Mouse (Mus musculus): ENCODE measurements around the gene Ccdc146. TPM values are rescaled to one million over a fixed set of nuclear protein-coding genes. Genes with fewer than 3 reads are reported as not detected.

The Ccdc146 gene
- polyA plus RNA-seq, 1 experiment from 2014 or later: 0.45 TPM

- no peaks in the 10 kb centered on the region for H3K4me1 ChIP-seq (ENCODE audit: control insufficient read depth, insufficient read depth, low read length)
- ATAC-seq (replicated peaks; ENCODE audit: insufficient number of reproducible peaks, low FRiP score, low TSS enrichment, low read depth) (no peak), DNase-seq (ENCODE audit: low spot score) (peak; percentile 28)
- H3K9me3 ChIP-seq (replicated peaks; ENCODE audit: control insufficient read depth, low read length): no peaks in the 10 kb centered on the region
- H3K27ac ChIP-seq (replicated peaks; ENCODE audit: low read depth, low read length): no peak overlapping the region
- no peak overlapping the region for H3K4me3 ChIP-seq (ENCODE audit: low read depth, low read length)
- no peaks in the 10 kb centered on the region for H3K27me3 ChIP-seq (ENCODE audit: control insufficient read depth, insufficient read depth, low read length)
- 51% methylated on average over 7 of the region's 7 CpGs for WGBS
- no peak overlapping the region for H3K4me2 ChIP-seq (ENCODE audit: low read depth, low read length)
- no peak overlapping the region for H3K9ac ChIP-seq (replicated peaks; ENCODE audit: low read length)
- H3K36me3 ChIP-seq (replicated peaks; ENCODE audit: control insufficient read depth, insufficient read depth, low read depth, low read length): no peaks in the 10 kb centered on the region
Measured at GRCm38 (mm10) chr5:21395205-21395840, 29.2 kb downstream of the Ccdc146 start.

DNA sequence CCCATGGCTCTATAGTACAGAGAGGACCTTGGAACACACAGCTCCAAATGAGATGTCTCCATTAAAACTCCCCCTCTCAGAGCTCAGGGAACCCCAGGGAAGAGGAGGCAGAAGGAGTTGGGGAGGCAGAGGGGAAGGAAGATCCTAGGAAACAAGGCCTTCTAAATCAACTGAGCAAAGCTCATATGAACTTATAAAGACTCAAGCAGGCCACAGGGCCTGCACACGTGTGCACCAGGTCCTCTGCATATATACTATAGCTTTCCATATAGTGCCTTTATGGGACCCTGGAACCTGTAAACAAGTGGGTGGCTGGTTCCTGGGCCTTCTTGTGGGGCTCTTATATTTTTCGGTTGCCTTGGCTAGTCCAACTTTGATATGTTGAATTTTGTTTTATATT is 29.9 kb downstream of the Ccdc146 start:
- H3K4me1 ChIP-seq (ENCODE audit: control insufficient read depth, insufficient read depth, low read length): no peaks in the 10 kb centered on the region
- no peaks in the 10 kb centered on the region for H3K9me3 ChIP-seq (replicated peaks; ENCODE audit: control insufficient read depth, low read length)
- no peaks in the 10 kb centered on the region for H3K27me3 ChIP-seq (ENCODE audit: control insufficient read depth, insufficient read depth, low read length)
- no peak overlapping the region for H3K4me2 ChIP-seq (ENCODE audit: low read depth, low read length)
- no peak for DNase-seq (ENCODE audit: low spot score)
- no peak overlapping the region for H3K4me3 ChIP-seq (ENCODE audit: low read depth, low read length)
- no peaks in the 10 kb centered on the region for H3K36me3 ChIP-seq (replicated peaks; ENCODE audit: control insufficient read depth, insufficient read depth, low read depth, low read length)
- no peak overlapping the region for H3K9ac ChIP-seq (replicated peaks; ENCODE audit: low read length)
- 78% methylated on average over 2 of the region's 2 CpGs for WGBS
- H3K27ac ChIP-seq (replicated peaks; ENCODE audit: low read depth, low read length): no peak overlapping the region
- no peak for ATAC-seq (replicated peaks; ENCODE audit: insufficient number of reproducible peaks, low FRiP score, low TSS enrichment, low read depth)

GRCm38 (mm10) chr5:21391616-21392384 is 32.7 kb downstream of the Ccdc146 start:
- Histone ChIP-seq H3K9ac (replicated peaks; ENCODE audit: low read length) (no peak overlapping the region), H3K4me1 (ENCODE audit: control insufficient read depth, insufficient read depth, low read length) (no peaks in the 10 kb centered on the region), H3K36me3 (replicated peaks; ENCODE audit: control insufficient read depth, insufficient read depth, low read depth, low read length) (no peaks in the 10 kb centered on the region), H3K9me3 (replicated peaks; ENCODE audit: control insufficient read depth, low read length) (no peaks in the 10 kb centered on the region), H3K27ac (replicated peaks; ENCODE audit: low read depth, low read length) (no peak overlapping the region), H3K4me2 (ENCODE audit: low read depth, low read length) (no peak overlapping the region), H3K27me3 (ENCODE audit: control insufficient read depth, insufficient read depth, low read length) (no peaks in the 10 kb centered on the region), H3K4me3 (ENCODE audit: low read depth, low read length) (no peak overlapping the region)
- ATAC-seq (replicated peaks; ENCODE audit: insufficient number of reproducible peaks, low FRiP score, low TSS enrichment, low read depth) (no peak), DNase-seq (ENCODE audit: low spot score) (no peak)
- 65% methylated on average over 12 of the region's 13 CpGs for WGBS

- no peaks in the 10 kb centered on the region for H3K36me3 ChIP-seq (replicated peaks; ENCODE audit: control insufficient read depth, insufficient read depth, low read depth, low read length)
Measured at GRCm38 (mm10) chr5:21388855-21389254, 35.6 kb downstream of the Ccdc146 start.

DNA sequence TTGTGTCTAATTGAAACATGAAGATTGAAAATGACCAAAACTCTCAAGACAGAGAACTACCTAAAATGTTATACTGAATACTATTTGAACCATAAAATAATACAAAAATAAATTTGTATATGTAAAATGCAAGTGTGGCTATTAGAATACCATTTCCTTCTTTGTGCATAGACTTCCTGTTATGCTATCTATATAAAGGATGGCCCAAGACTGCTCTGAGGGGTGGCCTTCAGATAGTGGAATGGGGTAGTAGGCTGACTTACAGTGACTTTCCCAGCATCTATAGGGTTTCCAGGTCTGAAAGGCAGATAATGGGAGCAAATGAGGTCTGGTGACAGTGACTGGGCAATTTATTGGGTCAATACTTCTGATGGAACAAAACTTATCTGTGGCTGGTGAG is 37.1 kb downstream of the Ccdc146 start:
- Histone ChIP-seq H3K27ac (replicated peaks; ENCODE audit: low read depth, low read length) (no peak overlapping the region), H3K9ac (replicated peaks; ENCODE audit: low read length) (no peak overlapping the region), H3K27me3 (ENCODE audit: control insufficient read depth, insufficient read depth, low read length) (no peaks in the 10 kb centered on the region), H3K9me3 (replicated peaks; ENCODE audit: control insufficient read depth, low read length) (no peaks in the 10 kb centered on the region), H3K4me1 (ENCODE audit: control insufficient read depth, insufficient read depth, low read length) (no peaks in the 10 kb centered on the region), H3K4me3 (ENCODE audit: low read depth, low read length) (no peak overlapping the region), H3K4me2 (ENCODE audit: low read depth, low read length) (no peak overlapping the region), H3K36me3 (replicated peaks; ENCODE audit: control insufficient read depth, insufficient read depth, low read depth, low read length) (no peaks in the 10 kb centered on the region)
- DNase-seq (ENCODE audit: low spot score) (no peak), ATAC-seq (replicated peaks; ENCODE audit: insufficient number of reproducible peaks, low FRiP score, low TSS enrichment, low read depth) (no peak)

More at GRCm38 (mm10) chr5:21388855-21389254, 35.6 kb downstream of the Ccdc146 start:
- H3K27ac ChIP-seq (replicated peaks; ENCODE audit: low read depth, low read length): no peak overlapping the region
- DNase-seq (ENCODE audit: low spot score): no peak
- no peaks in the 10 kb centered on the region for H3K27me3 ChIP-seq (ENCODE audit: control insufficient read depth, insufficient read depth, low read length)
- ATAC-seq (replicated peaks; ENCODE audit: insufficient number of reproducible peaks, low FRiP score, low TSS enrichment, low read depth): no peak
- H3K4me3 ChIP-seq (ENCODE audit: low read depth, low read length): no peak overlapping the region
- no peaks in the 10 kb centered on the region for H3K9me3 ChIP-seq (replicated peaks; ENCODE audit: control insufficient read depth, low read length)
- H3K9ac ChIP-seq (replicated peaks; ENCODE audit: low read length): no peak overlapping the region
- H3K4me1 ChIP-seq (ENCODE audit: control insufficient read depth, insufficient read depth, low read length): no peaks in the 10 kb centered on the region
- 69% methylated on average over 4 of the region's 4 CpGs for WGBS
- no peak overlapping the region for H3K4me2 ChIP-seq (ENCODE audit: low read depth, low read length)

GRCm38 (mm10) chr5:21386432-21386831 is 38.0 kb downstream of the Ccdc146 start:
- no peaks in the 10 kb centered on the region for H3K27me3 ChIP-seq (ENCODE audit: control insufficient read depth, insufficient read depth, low read length)
- no peak overlapping the region for H3K9ac ChIP-seq (replicated peaks; ENCODE audit: low read length)
- H3K4me2 ChIP-seq (ENCODE audit: low read depth, low read length): no peak overlapping the region
- H3K36me3 ChIP-seq (replicated peaks; ENCODE audit: control insufficient read depth, insufficient read depth, low read depth, low read length): no peaks in the 10 kb centered on the region
- H3K4me1 ChIP-seq (ENCODE audit: control insufficient read depth, insufficient read depth, low read length): no peaks in the 10 kb centered on the region
- no peak overlapping the region for H3K27ac ChIP-seq (replicated peaks; ENCODE audit: low read depth, low read length)
- 87% methylated on average over 4 of the region's 4 CpGs for WGBS
- no peak for ATAC-seq (replicated peaks; ENCODE audit: insufficient number of reproducible peaks, low FRiP score, low TSS enrichment, low read depth)
- DNase-seq (ENCODE audit: low spot score): no peak
- no peaks in the 10 kb centered on the region for H3K9me3 ChIP-seq (replicated peaks; ENCODE audit: control insufficient read depth, low read length)
- no peak overlapping the region for H3K4me3 ChIP-seq (ENCODE audit: low read depth, low read length)

DNA sequence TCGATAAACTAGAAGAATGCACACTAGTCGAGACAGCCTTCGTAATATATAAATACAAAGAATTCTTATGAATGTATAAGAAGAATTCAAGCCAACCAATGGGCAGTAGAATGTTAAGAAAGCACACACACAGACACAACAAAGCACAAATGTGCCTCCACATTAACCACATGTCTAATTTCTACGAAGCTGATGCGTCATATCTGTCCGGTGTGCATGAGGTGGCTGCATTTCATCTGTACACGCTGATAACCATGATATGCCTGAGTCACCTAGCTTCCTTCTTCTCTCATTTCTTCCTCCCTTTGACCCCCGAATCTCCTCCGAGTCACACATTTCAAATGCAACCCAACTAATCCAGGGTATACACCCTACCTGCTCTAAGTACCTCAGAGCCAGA is 39.5 kb downstream of the Ccdc146 start:
- Histone ChIP-seq H3K4me3 (ENCODE audit: low read depth, low read length) (no peak overlapping the region), H3K27ac (replicated peaks; ENCODE audit: low read depth, low read length) (no peak overlapping the region), H3K9ac (replicated peaks; ENCODE audit: low read length) (no peak overlapping the region), H3K36me3 (replicated peaks; ENCODE audit: control insufficient read depth, insufficient read depth, low read depth, low read length) (no peaks in the 10 kb centered on the region), H3K27me3 (ENCODE audit: control insufficient read depth, insufficient read depth, low read length) (no peaks in the 10 kb centered on the region), H3K4me2 (ENCODE audit: low read depth, low read length) (no peak overlapping the region), H3K4me1 (ENCODE audit: control insufficient read depth, insufficient read depth, low read length) (no peaks in the 10 kb centered on the region), H3K9me3 (replicated peaks; ENCODE audit: control insufficient read depth, low read length) (no peaks in the 10 kb centered on the region)
- 95% methylated on average over 9 of the region's 9 CpGs for WGBS
- ATAC-seq (replicated peaks; ENCODE audit: insufficient number of reproducible peaks, low FRiP score, low TSS enrichment, low read depth) (no peak), DNase-seq (ENCODE audit: low spot score) (no peak)

DNA sequence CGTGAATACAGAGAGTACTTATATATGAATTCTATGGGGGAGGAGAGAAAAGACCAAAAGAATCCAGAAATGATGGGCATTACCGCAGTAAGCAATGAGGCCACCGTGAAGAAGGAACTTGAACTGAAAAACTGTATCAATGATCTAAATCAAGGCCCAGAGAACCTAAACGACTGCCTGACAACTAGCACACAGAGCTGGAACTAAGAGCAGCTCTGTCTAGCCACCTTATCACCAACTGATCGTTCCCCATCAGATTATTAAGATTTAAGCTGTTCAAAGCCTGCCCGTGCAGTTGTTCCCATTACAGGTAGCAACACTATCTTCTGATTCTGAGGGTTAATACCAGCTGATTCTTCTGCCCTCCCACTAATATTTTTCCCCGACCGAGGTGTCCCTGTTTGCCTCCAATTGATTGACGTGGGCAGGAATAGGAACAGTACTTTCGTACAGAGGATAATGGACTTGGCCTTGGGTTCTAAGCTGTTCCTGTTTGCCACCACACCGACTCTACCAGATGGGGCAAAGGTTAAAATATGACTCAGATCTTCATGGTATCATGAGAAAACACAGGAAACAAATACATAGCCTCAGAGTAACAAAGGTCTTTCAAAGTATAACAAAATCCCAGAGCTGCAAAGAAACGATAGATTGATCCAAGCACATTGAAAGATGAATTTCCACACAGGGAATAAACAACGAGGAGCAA is 40.1 kb downstream of the Ccdc146 start:
- Histone ChIP-seq H3K27ac (replicated peaks; ENCODE audit: low read depth, low read length) (no peak overlapping the region), H3K9ac (replicated peaks; ENCODE audit: low read length) (no peak overlapping the region), H3K9me3 (replicated peaks; ENCODE audit: control insufficient read depth, low read length) (no peaks in the 10 kb centered on the region), H3K4me3 (ENCODE audit: low read depth, low read length) (no peak overlapping the region), H3K4me1 (ENCODE audit: control insufficient read depth, insufficient read depth, low read length) (no peaks in the 10 kb centered on the region), H3K27me3 (ENCODE audit: control insufficient read depth, insufficient read depth, low read length) (no peaks in the 10 kb centered on the region), H3K4me2 (ENCODE audit: low read depth, low read length) (no peak overlapping the region), H3K36me3 (replicated peaks; ENCODE audit: control insufficient read depth, insufficient read depth, low read depth, low read length) (no peaks in the 10 kb centered on the region)
- WGBS: 70% methylated on average over 13 of the region's 13 CpGs
- DNase-seq (ENCODE audit: low spot score) (no peak), ATAC-seq (replicated peaks; ENCODE audit: insufficient number of reproducible peaks, low FRiP score, low TSS enrichment, low read depth) (no peak)
